ENCODE assay signal across 10 mouse cellular contexts in genomic region chr9:90226742-90227096, GRCm38 (mm10). TPM values are rescaled to one million over a fixed set of nuclear protein-coding genes. Genes with fewer than 3 reads are reported as not detected.
DNase-seq lines count a peak whose midpoint lies in the region; ATAC-seq lines count a peak whose summit lies in the region.
"Had no signal": no experiment of that assay in that cellular context is flagged by ENCODE, and none has a peak within 500 bp of the region (broad histone marks: within the 10 kb centered on the region; RNA-seq: fewer than 3 reads in every experiment).

No protein-coding gene starts in this region.

- no peak overlapping the region for H3K4me2 ChIP-seq in midbrain, embryonic 11.5 days
- H3K4me2 ChIP-seq in midbrain, embryonic 13.5 days (replicated peaks), result no peak overlapping the region
- H3K4me2 ChIP-seq in liver, embryonic 11.5 days, result no peak overlapping the region
- H3K4me2 ChIP-seq: embryonic facial prominence, embryonic 15.5 days; limb, embryonic 12.5 days had no signal

- H3K9ac ChIP-seq in midbrain, embryonic 11.5 days (ENCODE audit: low read length), result no peak overlapping the region
- H3K9ac ChIP-seq in midbrain, embryonic 13.5 days (replicated peaks), result no peak overlapping the region
- H3K9ac ChIP-seq in liver, embryonic 11.5 days (ENCODE audit: low read depth, low read length), result no peak overlapping the region
- H3K9ac ChIP-seq: embryonic facial prominence, embryonic 15.5 days; limb, embryonic 12.5 days had no signal

- 89% methylated on average over 2 of the region's 2 CpGs for WGBS in midbrain, embryonic 11.5 days
- WGBS in midbrain, embryonic 13.5 days, result 91% methylated on average over 2 of the region's 2 CpGs
- WGBS in liver, embryonic 11.5 days, result 85% methylated on average over 2 of the region's 2 CpGs

- DNase-seq in kidney, adult 18-20 months, result peak; percentile 35
- DNase-seq in kidney, postnatal 25 days, result no peak
- no peak for DNase-seq in midbrain, embryonic 11.5 days (ENCODE audit: low spot score, missing footprints)
- no peak for DNase-seq in liver, embryonic 11.5 days (ENCODE audit: low spot score)
- DNase-seq in ovary, postnatal 10 days (ENCODE audit: low spot score), result no peak
- DNase-seq in cerebellum, adult 11-12 months, result no peak

- no peaks in the 10 kb centered on the region for H3K4me1 ChIP-seq in midbrain, embryonic 11.5 days (ENCODE audit: control insufficient read depth, insufficient read depth, low read length)
- no peaks in the 10 kb centered on the region for H3K4me1 ChIP-seq in midbrain, embryonic 13.5 days (replicated peaks)
- H3K4me1 ChIP-seq in liver, embryonic 11.5 days (replicated peaks; ENCODE audit: control insufficient read depth, insufficient read depth, low read length), result no peaks in the 10 kb centered on the region; the same call in 1 of the 2 replicates
- H3K4me1 ChIP-seq: embryonic facial prominence, embryonic 15.5 days; limb, embryonic 12.5 days; midbrain, embryonic 10.5 days had no signal

- H3K4me3 ChIP-seq in midbrain, embryonic 11.5 days (ENCODE audit: low read depth, low read length), result no peak overlapping the region
- no peak overlapping the region for H3K4me3 ChIP-seq in midbrain, embryonic 13.5 days (replicated peaks)
- no peak overlapping the region for H3K4me3 ChIP-seq in liver, embryonic 11.5 days (ENCODE audit: low read depth, low read length)
- H3K4me3 ChIP-seq: embryonic facial prominence, embryonic 15.5 days; limb, embryonic 12.5 days; midbrain, embryonic 10.5 days had no signal

- no peak overlapping the region for H3K27ac ChIP-seq in midbrain, embryonic 11.5 days (ENCODE audit: low read depth, low read length)
- H3K27ac ChIP-seq in midbrain, embryonic 13.5 days, result no peak overlapping the region
- H3K27ac ChIP-seq in liver, embryonic 11.5 days (ENCODE audit: low read depth, low read length), result no peak overlapping the region
- H3K27ac ChIP-seq: embryonic facial prominence, embryonic 15.5 days; limb, embryonic 12.5 days; midbrain, embryonic 10.5 days had no signal

- no peaks in the 10 kb centered on the region for H3K27me3 ChIP-seq in midbrain, embryonic 11.5 days (ENCODE audit: control insufficient read depth, insufficient read depth, low read length)
- H3K27me3 ChIP-seq in midbrain, embryonic 13.5 days, result no peaks in the 10 kb centered on the region
- no peaks in the 10 kb centered on the region for H3K27me3 ChIP-seq in liver, embryonic 11.5 days (replicated peaks; ENCODE audit: control insufficient read depth, insufficient read depth, low read length)
- H3K27me3 ChIP-seq: embryonic facial prominence, embryonic 15.5 days; limb, embryonic 12.5 days had no signal

- no peaks in the 10 kb centered on the region for H3K36me3 ChIP-seq in midbrain, embryonic 11.5 days (ENCODE audit: control insufficient read depth, insufficient read depth, low read length)
- peaks cover 18% of the 10 kb centered on the region for H3K36me3 ChIP-seq in midbrain, embryonic 13.5 days
- H3K36me3 ChIP-seq in liver, embryonic 11.5 days (ENCODE audit: control insufficient read depth, insufficient read depth, low read length), result peaks cover 17% of the 10 kb centered on the region; the same call in 1 of the 2 replicates

- 0 out of 2 replicates have a peak, but pooled peaks have one; percentile 22 for ATAC-seq in midbrain, embryonic 11.5 days (ENCODE audit: low FRiP score)
- no peak for ATAC-seq in midbrain, embryonic 13.5 days
- peak; percentile 27; the same call in 1 of the 2 replicates for ATAC-seq in liver, embryonic 11.5 days (replicated peaks; ENCODE audit: low FRiP score)

- no peaks in the 10 kb centered on the region for H3K9me3 ChIP-seq in midbrain, embryonic 11.5 days (ENCODE audit: control insufficient read depth, low read length)
- H3K9me3 ChIP-seq in midbrain, embryonic 13.5 days, result no peaks in the 10 kb centered on the region
- no peaks in the 10 kb centered on the region for H3K9me3 ChIP-seq in liver, embryonic 11.5 days (ENCODE audit: control insufficient read depth, low read length)
- H3K9me3 ChIP-seq: embryonic facial prominence, embryonic 15.5 days; limb, embryonic 12.5 days; midbrain, embryonic 10.5 days had no signal

RNA-seq across cellular contexts. Expression of gene Tbc1d2b, which starts 43.9 kb away (rescaled TPM):
- 8.2 and 8.7 TPM in 2 replicates for polyA plus RNA-seq in midbrain, embryonic 11.5 days (2014; fragmentation: Nextera tagmentation; extraction: Ambion mirVana)
- 5.3 and 5.9 TPM in 2 replicates for polyA plus RNA-seq in midbrain, embryonic 13.5 days (2015; fragmentation: Nextera tagmentation; extraction: Ambion mirVana)
- 13.2 and 14.2 TPM in 2 replicates for polyA plus RNA-seq in liver, embryonic 11.5 days (2014; fragmentation: Nextera tagmentation; extraction: Ambion mirVana)
